Mouse (Mus musculus): ENCODE measurements around the gene Orc3. TPM values are rescaled to one million over a fixed set of nuclear protein-coding genes. Genes with fewer than 3 reads are reported as not detected.
"Not testable (repeated sequence)": the region's sequence is repeated elsewhere in the genome, so short reads cannot be mapped to it uniquely, and the experiment has no call there.

Gene Orc3
- total RNA-seq, 2 experiments from 2014 or later: 55.7 to 61.1 TPM

GRCm38 (mm10) chr4:34583427-34583826 lies 31.3 kb downstream of the Orc3 start:
- no peak for ATAC-seq (ENCODE audit: poor library complexity, severe bottlenecking)

DNA sequence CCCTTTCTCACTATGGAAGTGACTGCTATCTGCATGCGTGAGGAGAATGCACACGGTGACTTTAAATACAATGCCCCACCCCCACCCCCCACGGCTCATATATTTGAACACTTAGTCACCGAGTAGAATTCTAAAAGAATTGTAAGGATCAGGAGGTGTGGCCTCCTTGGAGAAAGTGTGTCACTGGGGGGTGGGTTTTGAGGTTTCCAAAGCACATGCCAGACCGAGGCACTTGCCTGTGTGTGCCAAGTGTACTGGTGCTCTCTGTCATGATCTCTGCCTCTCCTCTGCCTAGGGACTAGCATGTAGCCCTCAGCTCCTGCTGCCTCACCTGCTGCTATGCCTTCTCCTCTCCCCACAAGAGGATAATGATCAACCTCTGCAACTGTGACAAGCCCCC lies 32.3 kb downstream of the Orc3 start:
- ATAC-seq (ENCODE audit: poor library complexity, severe bottlenecking): no peak

GRCm38 (mm10) chr4:34581990-34582389 lies 32.8 kb downstream of the Orc3 start:
- ATAC-seq (ENCODE audit: poor library complexity, severe bottlenecking): no peak

- not testable (repeated sequence) for ATAC-seq (ENCODE audit: poor library complexity, severe bottlenecking)
Measured at GRCm38 (mm10) chr4:34581489-34581888, 33.3 kb downstream of the Orc3 start.

- ATAC-seq (ENCODE audit: poor library complexity, severe bottlenecking): no peak
Measured at GRCm38 (mm10) chr4:34579215-34579614, 35.5 kb downstream of the Orc3 start.

DNA sequence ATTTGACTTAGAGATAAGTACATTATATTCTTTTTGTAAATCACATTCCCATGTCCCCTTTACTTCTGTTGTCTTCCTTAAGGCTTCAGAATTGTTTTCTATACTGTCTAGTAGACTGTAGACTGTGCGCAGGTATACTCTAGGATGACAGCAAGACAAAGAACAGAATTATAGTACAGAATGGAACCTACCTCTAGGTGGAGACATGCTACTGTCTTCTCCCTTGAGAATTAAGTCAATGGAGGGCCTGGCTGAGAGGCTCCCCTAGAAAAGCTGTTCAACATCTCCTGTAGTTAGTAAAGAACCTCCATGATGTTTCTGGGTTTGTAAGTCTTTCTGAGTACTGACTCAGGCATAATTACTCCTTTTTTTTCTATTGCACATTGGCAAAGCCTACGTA lies 37.7 kb downstream of the Orc3 start:
- peak; percentile 49; the same call in 1 of the 2 replicates for ATAC-seq (ENCODE audit: poor library complexity, severe bottlenecking)

GRCm38 (mm10) chr4:34572876-34573275 lies 41.9 kb downstream of the Orc3 start:
- no peak for ATAC-seq (ENCODE audit: poor library complexity, severe bottlenecking)

- no peak for ATAC-seq (ENCODE audit: poor library complexity, severe bottlenecking)
Measured at GRCm38 (mm10) chr4:34566226-34566625, 48.5 kb downstream of the Orc3 start.

DNA sequence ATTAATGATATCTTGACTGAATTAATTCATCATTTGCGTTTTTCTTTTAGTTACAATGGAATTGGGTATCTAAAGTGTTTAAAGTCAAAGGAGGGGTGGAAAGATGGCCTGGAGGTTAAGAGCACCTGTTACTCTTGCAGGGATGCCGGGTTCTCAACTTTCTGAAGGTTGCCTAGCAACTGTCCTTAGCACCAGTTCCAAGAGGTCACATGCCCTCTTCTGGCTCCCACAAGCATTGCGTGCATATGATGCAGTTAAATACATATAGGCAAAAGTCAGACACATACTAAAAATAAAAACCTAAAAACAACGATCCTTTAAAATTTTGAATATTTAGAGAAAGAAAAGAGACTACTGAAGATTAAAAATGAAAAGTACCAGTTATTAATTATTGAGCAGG lies 53.8 kb downstream of the Orc3 start:
- peak; percentile 91 for ATAC-seq (ENCODE audit: poor library complexity, severe bottlenecking)

- no peak for ATAC-seq (ENCODE audit: poor library complexity, severe bottlenecking)
Measured at GRCm38 (mm10) chr4:34556183-34556582, 58.6 kb downstream of the Orc3 start.

GRCm38 (mm10) chr4:34555604-34556003 lies 59.1 kb downstream of the Orc3 start:
- ATAC-seq (ENCODE audit: poor library complexity, severe bottlenecking): no peak

GRCm38 (mm10) chr4:34554596-34554995 lies 60.1 kb downstream of the Orc3 start:
- ATAC-seq (ENCODE audit: poor library complexity, severe bottlenecking): no peak

DNA sequence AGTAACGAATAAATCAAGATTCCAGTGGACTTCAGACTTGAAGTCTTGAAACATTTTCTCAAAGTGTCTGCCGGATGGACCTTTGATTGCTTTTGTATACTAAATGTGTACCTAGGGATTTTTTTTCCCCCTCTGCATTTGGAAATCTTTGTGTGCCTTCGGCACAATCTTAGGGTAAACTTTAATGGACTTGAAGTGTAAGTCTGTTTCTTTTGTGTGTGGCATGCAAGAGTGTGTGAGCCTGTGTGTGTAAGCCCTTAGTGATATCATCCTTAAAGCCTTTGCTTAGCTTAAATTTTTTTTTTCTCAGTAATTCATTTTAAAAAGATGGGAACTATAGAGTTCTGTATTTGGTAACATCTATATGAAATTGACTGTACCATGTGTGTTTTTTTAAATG lies 62.8 kb downstream of the Orc3 start:
- ATAC-seq (ENCODE audit: poor library complexity, severe bottlenecking): no peak

DNA sequence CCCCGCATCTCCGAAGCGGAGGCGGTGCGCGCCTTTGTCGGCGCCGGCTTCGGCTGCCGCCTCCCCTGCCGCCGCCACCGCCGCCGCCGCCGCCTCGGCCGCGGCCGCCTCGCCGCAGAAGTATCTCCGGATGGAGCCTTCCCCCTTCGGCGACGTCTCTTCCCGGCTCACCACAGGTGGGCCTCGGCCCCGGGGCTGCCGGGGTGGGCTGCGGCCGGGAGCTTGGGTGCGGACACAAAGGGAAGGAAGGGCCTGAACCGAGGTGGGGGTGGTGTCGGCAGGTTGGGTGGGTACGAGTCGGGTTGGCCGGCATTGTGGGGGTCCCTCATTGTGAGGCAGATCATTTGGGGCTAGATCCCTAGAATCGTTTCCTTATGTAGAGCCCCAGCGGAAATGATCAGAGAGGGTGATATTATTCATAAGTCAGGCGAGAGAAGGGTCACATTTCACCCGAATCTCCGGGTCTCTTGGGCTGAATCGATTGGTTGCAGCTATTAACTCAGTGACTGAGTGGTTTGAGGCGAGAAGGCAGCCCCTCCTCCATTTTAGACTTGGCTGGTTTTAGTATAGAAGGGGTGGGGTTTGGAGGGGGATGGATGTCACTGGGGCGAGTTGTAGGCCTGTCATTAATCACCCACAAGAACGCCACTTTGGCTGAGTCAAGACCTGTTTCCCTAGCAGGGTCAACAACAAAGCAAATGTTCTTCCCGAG lies 63.5 kb downstream of the Orc3 start:
- ATAC-seq (ENCODE audit: poor library complexity, severe bottlenecking): peak; percentile 22

- no peak for ATAC-seq (ENCODE audit: poor library complexity, severe bottlenecking)
Measured at GRCm38 (mm10) chr4:34550748-34551097, 64.0 kb downstream of the Orc3 start, which contains the start of gene Akirin2. Akirin2 (plus strand) TSS chr4:34550937.

- peak; percentile 97 for ATAC-seq (ENCODE audit: poor library complexity, severe bottlenecking)
Measured at GRCm38 (mm10) chr4:34549981-34550747, 64.6 kb downstream of the Orc3 start.

DNA sequence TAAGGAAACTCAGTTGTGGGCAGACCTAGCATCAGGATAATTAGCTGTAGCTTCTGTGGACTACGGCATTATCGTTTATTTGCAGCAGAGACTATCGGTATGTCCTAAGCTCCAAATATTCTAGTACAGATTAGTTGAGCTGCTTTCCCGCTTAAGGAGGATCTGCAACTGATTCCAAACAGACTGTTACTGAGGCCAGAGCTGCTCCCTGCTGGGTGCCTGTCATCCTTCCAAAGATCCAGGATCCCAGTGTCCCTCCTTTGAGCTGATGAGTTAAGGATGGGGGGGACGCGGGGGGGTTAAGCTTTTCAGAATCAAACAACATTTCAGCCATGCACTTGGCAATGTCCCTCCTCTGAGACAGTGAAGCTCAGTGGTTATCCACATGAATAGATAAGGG lies 84.8 kb downstream of the Orc3 start:
- no peak for ATAC-seq (ENCODE audit: poor library complexity, severe bottlenecking)

DNA sequence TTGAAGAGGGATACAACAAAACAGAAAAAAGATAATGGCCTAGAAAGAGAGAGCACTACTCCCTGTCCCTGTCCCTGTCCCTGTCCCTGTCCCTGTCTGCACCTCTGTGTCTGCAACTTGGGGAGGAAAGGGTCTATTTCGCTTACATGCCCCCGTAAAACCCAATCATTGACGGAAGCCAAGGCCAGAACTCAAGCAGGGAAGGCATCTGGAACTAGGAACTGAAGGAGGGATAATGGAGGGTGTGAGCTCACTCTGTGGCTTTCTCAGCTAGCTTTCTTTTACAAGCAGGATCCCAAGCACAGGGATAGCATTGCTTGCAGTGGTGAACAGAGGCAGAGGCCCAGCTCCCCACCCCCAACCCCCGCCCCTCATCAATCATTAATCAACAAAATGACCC lies 85.4 kb downstream of the Orc3 start:
- no peak for ATAC-seq (ENCODE audit: poor library complexity, severe bottlenecking)

- ATAC-seq (ENCODE audit: poor library complexity, severe bottlenecking): no peak
Measured at GRCm38 (mm10) chr4:34528430-34529100, 86.2 kb downstream of the Orc3 start.

DNA sequence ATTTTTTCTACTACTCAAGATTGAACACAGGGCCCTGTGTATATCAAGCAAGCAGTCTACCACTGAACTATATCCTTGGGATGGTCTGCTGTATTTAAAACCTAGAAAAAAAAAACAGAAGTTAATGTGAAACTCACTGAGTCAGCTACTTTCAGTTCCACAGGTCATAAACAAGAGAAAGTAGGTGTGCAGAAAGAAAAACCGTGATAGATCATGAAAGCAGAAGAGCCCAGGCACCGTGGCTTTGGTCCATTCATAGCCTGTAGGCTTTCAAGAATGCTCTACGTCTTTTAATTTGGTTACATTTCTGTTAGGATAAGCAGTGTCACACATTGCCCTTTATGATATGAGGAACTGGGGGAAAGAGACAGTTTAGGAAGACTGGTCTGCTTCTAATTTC lies 88.0 kb downstream of the Orc3 start:
- ATAC-seq (ENCODE audit: poor library complexity, severe bottlenecking): peak; percentile 94

DNA sequence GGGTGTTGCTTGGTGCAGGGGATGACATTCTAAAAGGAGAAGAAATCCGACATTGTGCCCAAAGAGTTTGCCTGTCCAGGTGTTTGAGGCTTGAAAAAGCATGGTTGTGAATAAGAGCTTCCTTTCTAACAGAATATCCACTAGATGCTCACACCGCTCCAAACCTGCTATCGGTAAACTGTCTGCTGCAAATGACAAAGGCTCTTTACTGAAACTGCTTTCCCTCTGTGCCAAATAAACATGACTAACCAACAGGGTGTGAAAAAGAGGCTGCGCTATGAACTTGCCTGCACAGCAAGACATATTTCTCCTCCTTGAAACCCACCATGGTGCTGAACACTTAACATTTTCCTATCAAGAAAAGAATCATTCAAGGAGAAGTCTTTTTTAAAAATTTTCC lies 91.2 kb downstream of the Orc3 start:
- ATAC-seq (ENCODE audit: poor library complexity, severe bottlenecking): no peak

GRCm38 (mm10) chr4:34522846-34523245 lies 91.9 kb downstream of the Orc3 start:
- ATAC-seq (ENCODE audit: poor library complexity, severe bottlenecking): no peak

All from megakaryocyte, adult 5-6 weeks (primary cell).